Mouse (Mus musculus) cerebellum, adult 18-20 months (tissue): ENCODE data around the gene Rab38.

Experiments
- DNase-seq, 2 experiments: peaks; one replicate each; pipeline ENCODE4 v3.0.0; 2021

Rab38 gene

GRCm38 (mm10) chr7:88429786-88430691, at the start of gene Rab38:
Gene Rab38, plus strand, starts transcription at chr7:88430273.
- no peak for DNase-seq

DNA sequence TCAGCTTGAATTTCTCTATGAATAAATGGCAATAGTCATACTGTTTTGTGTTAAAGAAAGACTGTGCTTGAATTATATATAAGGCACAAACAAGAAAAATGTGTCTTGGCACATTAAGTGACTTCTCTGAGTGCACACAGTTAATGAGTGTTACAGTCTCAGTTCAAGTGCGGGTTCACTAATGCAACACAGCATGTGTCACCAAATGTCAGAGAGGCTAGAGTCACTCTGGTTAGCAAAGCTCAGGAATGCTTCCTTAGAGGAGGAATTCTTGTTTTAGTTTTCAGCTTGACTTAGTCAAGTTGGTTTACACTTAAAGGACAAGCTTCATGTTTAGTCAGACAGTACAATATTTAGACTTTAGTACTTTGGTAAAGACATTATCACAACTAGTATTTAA, 35.5 kb upstream of the Rab38 start:
- DNase-seq = no peak

- no peak for DNase-seq
These were observed 34.3 kb upstream of the Rab38 start for GRCm38 (mm10) chr7:88395745-88396144.

GRCm38 (mm10) chr7:88405311-88405710, 24.8 kb upstream of the Rab38 start:
- no peak for DNase-seq

DNA sequence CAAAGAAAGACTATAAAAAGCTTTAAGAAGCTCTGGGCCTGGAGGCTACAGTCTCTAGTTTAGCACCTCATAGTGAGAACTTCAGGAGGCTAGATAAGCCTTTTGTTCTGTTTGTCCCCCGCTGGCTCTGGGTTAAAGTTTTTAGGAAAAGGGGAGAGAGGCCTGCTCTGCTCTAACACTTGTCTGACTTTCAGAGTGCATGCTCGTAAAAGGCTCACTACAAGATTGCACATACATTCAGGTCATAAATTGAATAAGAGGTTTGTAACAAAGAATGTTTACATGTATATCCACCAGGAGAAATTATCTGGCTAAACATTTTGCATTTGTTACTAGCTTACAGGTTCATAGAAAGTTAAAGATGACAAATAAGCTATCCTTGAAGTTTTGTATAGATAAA, 23.6 kb upstream of the Rab38 start:
- DNase-seq = no peak

DNA sequence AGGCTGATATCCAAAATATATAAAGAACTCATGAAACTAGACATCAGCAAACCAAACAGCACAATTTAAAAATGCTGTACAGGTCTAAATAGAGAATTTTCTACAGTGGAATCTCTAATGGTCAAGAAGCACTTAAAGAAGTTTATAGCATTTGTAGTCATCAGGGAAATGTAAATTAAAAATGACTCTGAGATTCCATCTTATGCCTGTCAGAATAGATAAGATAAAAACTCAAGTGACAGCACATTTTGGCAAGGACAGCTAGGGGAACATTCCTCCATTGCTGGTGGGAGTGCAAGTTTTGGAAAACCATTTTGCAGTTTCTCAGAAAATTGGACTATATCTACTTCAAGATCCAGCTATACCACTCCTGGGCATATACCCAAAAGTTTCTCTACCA, 8.3 kb upstream of the Rab38 start:
- no peak for DNase-seq

DNA sequence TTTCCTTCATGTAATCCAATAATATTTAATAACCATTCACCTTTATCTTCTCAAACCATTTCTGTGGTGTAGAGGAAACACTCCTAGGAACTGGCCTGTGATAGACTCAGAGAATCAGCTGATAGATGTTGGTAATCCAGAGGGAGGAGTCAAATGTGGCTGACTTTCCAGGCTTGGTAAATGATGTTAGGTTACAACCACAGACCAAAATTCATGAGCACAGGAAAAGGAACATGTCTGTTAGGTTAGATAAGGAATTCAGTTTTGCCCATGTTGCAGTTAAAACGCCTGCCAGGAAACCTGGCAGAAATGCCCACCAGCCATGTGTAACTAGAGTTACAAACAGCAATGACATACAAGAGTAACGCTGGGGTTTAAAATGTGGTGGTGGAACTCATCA, 6.2 kb upstream of the Rab38 start:
- no peak for DNase-seq

- DNase-seq = no peak
These were observed 4.3 kb upstream of the Rab38 start for GRCm38 (mm10) chr7:88425744-88426143.

DNA sequence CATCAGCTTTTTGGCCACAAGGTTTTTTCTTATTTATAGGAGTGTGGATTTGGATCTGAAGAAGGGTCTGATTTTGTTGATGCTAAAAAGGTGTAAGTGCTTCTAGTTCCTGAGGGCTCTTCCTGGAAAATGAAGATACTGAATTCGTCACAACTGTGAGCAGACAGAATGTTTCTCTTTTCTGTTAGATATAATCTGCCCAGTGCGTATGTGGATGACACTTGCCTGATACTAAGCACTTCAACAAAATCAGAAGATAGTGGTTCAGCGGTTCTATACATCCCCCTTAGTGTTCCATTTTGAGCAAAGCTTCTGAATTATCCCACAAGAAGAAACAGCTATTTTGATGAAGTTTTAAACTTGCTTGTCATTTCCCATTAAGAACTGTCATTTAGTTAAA, 2.6 kb upstream of the Rab38 start:
- no peak for DNase-seq

DNA sequence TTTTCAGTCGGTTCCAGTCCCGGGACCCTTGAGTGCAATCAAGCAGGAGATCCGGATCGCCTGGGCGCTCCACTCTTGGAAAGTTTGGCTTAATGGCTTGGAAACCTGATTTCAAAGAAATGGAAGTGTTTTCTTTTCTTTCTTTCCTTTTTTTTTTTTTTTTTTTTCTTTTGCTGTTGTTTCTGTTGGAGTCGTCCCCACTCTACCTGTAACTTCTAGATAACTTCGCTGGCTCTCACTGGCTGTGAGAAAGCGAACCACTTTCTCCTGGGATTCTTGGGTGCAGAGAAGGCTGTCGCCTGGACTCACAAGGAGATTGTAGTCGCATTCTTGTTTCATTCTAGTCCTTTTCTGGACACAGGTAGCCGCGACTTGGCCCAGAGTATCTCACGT, 615 bp downstream of the Rab38 start:
- no peak for DNase-seq

- no peak for DNase-seq
These were observed 10.2 kb downstream of the Rab38 start for GRCm38 (mm10) chr7:88440301-88440700.

DNA sequence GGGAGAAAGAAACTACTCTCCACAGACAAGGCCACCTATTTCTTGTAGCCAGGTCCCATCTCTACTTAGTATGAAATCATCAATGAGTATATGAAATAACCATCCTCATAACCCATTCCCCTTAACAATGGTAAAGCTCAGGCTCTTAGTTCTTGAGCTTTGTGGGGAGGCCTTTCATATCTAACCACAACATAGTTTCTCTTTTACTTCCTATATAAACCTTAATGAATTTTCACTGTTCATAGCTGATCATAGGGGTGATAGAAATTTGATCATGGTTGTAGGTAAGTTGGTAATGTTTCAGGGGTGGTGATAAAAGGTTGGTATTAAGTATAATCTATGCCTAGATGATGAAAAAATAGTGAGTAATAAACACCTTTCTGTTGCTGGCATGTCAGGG, 12.6 kb downstream of the Rab38 start:
- DNase-seq = no peak

- no peak for DNase-seq
These were observed 13.4 kb downstream of the Rab38 start for GRCm38 (mm10) chr7:88443435-88443834.

DNA sequence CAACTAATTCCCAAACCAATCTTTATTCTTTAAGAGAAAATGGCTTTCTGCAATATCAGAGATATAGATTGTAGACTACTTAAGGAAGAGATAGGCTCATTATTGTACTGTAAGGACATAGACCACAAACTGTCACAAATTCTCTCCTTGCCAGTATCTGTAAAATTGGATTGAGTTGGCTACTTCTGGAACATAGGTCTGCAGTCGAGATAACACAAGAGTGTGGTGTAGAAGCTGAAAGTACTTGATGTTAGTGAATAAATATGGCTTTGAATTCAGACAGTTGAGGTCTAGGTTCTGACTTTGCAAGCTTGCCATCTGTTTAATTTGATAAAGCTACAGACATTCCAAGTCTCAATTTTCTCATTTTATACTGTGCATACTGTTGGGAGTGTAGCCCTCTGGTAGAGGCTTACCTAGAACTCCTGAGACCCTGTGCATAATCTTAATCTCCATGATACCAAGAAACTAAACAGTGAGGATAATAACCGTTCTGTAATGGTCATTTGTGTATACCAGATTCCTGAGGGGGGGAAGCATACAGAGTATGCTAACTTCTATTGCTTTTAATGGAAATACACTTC, 15.3 kb downstream of the Rab38 start:
- no peak for DNase-seq

GRCm38 (mm10) chr7:88453234-88453633, 23.2 kb downstream of the Rab38 start:
- no peak for DNase-seq

- DNase-seq = no peak
These were observed 27.8 kb downstream of the Rab38 start for GRCm38 (mm10) chr7:88457827-88458226.

- DNase-seq = no peak
These were observed 37.7 kb downstream of the Rab38 start for GRCm38 (mm10) chr7:88467754-88468153.

DNA sequence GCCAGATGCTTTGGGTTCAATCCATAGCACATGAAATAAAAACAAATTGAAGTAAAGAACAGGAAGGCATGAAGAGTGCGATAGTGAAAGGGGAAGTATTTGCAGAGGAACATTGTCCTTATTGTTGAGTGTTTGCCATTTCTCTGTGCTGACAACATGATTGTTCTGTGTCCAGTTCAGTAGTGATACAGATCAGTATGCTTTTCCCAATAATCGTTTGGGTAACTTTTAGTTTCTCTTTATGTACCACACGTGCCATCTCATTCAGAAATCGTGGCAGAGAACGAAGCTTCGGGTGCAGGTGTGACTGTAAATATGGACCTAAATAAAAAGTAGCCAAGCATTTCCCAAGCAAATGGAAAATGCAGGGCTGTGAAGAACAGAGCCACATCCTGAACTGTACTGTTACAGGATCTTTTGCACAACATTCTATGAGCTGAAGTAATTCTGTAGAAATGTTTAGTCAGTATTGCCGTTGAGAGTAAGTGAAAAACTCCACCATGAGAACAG, 52.1 kb downstream of the Rab38 start:
- no peak for DNase-seq

GRCm38 (mm10) chr7:88482628-88483027, 52.6 kb downstream of the Rab38 start:
- DNase-seq = no peak

DNA sequence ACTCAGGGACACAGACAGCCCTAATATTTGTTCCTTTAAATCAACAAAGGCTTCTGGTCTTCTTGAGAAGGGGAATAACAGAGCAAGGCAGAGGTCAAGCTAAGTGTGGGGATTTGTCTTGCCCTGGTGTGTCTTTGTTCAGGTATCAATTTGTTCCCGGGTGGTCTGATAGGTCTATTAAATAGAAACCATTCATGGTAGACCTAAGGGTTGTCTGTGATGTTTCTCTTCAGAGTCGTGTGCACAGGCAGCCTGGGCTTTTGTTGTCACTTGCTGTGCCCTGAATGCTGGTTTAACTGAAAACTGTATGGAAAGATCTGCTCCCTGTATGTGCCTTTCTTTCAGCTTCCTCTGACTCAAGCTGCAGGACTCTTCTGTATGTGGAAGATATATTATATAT, 60.9 kb downstream of the Rab38 start:
- DNase-seq = no peak

DNA sequence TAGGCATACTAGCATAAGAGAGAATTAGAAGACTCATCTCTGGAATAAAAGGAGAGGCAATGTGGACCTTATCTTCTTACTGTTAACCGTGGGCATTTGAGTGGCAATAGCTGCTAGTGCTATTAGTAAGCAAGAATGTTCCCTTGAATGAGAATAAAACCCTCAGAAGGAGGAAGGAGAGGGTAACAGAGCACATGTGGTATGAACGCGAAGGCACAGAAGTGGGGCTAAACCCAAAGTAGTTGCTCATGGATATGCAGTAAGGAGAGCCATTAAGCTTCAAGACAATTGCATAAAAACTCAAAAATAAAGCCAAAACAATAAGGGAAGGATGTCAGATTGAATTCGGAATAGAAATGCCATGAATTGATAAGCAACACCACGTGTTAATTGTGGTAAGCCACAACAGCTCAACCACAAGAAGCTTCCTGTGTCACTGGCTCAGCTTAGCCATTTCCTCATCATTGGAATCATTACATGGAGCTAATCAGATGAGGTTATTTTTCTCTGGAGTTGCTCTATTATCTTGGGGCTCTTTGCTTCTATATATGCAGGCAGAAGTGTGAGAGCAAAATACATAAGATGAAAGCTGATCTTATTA, 72.2 kb downstream of the Rab38 start:
- DNase-seq = no peak

DNA sequence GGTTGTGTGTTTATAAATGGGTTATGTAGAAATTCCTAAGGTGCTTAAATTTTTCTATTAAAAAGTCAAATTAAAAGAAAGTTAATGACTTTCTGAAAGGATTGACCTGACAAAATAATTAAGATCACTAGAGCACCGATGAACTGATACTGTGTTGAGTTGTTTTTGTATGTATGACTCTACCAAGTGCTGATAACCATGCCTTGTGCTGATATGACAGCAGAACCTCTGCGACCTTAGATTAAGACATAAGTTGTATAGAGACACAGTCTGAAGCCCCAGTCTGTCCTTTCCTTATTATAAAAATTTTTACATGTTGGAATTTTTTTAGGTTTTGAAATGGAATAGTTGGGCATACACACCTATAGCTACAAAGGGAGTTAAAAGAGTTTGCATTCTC, 79.7 kb downstream of the Rab38 start:
- DNase-seq = no peak

DNA sequence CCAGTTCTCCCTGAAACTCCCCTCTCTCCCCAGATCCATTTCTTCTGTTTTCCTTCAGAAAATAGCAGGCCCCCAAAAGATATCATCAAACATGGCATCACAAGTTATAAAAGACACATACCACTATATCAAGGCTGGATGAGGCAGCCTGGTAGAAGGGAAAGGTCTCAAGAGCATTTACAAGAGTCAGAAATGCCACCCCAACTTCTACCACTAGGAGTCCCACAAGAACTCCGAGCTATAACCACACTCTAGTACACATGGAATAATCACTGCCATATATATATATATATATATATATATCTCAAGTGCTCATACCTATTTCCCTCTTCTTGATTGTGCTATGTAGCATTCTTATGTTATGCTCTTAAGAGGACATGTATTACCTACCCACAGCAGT, 92.4 kb downstream of the Rab38 start:
- DNase-seq = no peak

GRCm38 (mm10) chr7:88527100-88527671, 97.1 kb downstream of the Rab38 start:
- DNase-seq = no peak
